Mouse (Mus musculus) brain, embryonic 14.5 days (tissue): ENCODE results near the gene Cd52. TPM values are rescaled to one million over a fixed set of nuclear protein-coding genes. Genes with fewer than 3 reads are reported as not detected.
A peak's percentile ranks its signal among the peaks of the same experiment; 100 is the strongest.

Source experiments
- DNase-seq: peaks from one replicate; pipeline ENCODE4 v3.0.0-alpha.2; 2011; ENCODE audit warnings: low read depth
- CTCF ChIP-seq: fragments of 200-500 bp; IDR thresholded peaks from 2 replicates; pipeline ENCODE4 v1.5.1; 2012; ENCODE audit warnings: inconsistent platforms, mild to moderate bottlenecking, moderate library complexity, borderline replicate concordance; ENCODE audit not compliant: insufficient read depth, insufficient read length; ENCODE audit errors: extremely low read depth
- POLR2A ChIP-seq: fragments of 200-500 bp; IDR thresholded peaks from 2 replicates; pipeline ENCODE4 v1.6.1; 2012; ENCODE audit warnings: mild to moderate bottlenecking, inconsistent platforms, borderline replicate concordance; ENCODE audit not compliant: poor library complexity, insufficient read depth, insufficient read length, severe bottlenecking; ENCODE audit errors: extremely low read depth
- polyA plus RNA-seq: library from polyadenylated mRNA; depleted of rRNA; stranded (reverse); fragments of >200 nt; gene quantifications from 2 replicates; pipeline ENCODE4 v1.2.3, GENCODE M21; 2012

Cd52 gene
- polyA plus RNA-seq, 1 experiment: 2.5 TPM

GRCm38 (mm10) chr4:134082460-134082859 lies 12.4 kb downstream of the Cd52 start:
- no peak for DNase-seq
- no peak for TF ChIP-seq CTCF
- TF ChIP-seq POLR2A: no peak

GRCm38 (mm10) chr4:134081730-134082386 lies 13.0 kb downstream of the Cd52 start:
- peak; percentile 60 for DNase-seq
- no peak for TF ChIP-seq CTCF
- no peak for TF ChIP-seq POLR2A

GRCm38 (mm10) chr4:134080674-134081073 lies 14.2 kb downstream of the Cd52 start:
- DNase-seq: no peak
- TF ChIP-seq CTCF (no peak), POLR2A (no peak)

GRCm38 (mm10) chr4:134078694-134079093 lies 16.2 kb downstream of the Cd52 start:
- peak; percentile 80 for DNase-seq
- TF ChIP-seq CTCF (peak; percentile 71), POLR2A (no peak)

GRCm38 (mm10) chr4:134068793-134069580 lies 25.9 kb downstream of the Cd52 start:
- no peak for TF ChIP-seq CTCF
- TF ChIP-seq POLR2A: no peak
- no peak for DNase-seq

GRCm38 (mm10) chr4:134067833-134068544 lies 26.9 kb downstream of the Cd52 start:
- no peak for TF ChIP-seq POLR2A
- no peak for TF ChIP-seq CTCF
- DNase-seq: no peak

GRCm38 (mm10) chr4:134067383-134067782 lies 27.5 kb downstream of the Cd52 start:
- no peak for DNase-seq
- TF ChIP-seq CTCF (no peak), POLR2A (no peak)

GRCm38 (mm10) chr4:134065431-134066004 lies 29.4 kb downstream of the Cd52 start:
- TF ChIP-seq CTCF: no peak
- TF ChIP-seq POLR2A: no peak
- no peak for DNase-seq

GRCm38 (mm10) chr4:134062561-134062960 lies 32.3 kb downstream of the Cd52 start:
- no peak for DNase-seq
- TF ChIP-seq CTCF (no peak), POLR2A (no peak)

GRCm38 (mm10) chr4:134061944-134062446 lies 32.9 kb downstream of the Cd52 start:
- TF ChIP-seq CTCF: no peak
- no peak for TF ChIP-seq POLR2A
- DNase-seq: no peak
